Mouse (Mus musculus) brain, embryonic 14.5 days (tissue): ENCODE measurements around the gene Defb30.

ENCODE experiments used
- CTCF ChIP-seq: fragments of 200-500 bp; IDR thresholded peaks from 2 replicates; pipeline ENCODE4 v1.5.1; 2012; ENCODE audit warnings: inconsistent platforms, mild to moderate bottlenecking, moderate library complexity, borderline replicate concordance; ENCODE audit not compliant: insufficient read depth, insufficient read length; ENCODE audit errors: extremely low read depth
- POLR2A ChIP-seq: fragments of 200-500 bp; IDR thresholded peaks from 2 replicates; pipeline ENCODE4 v1.6.1; 2012; ENCODE audit warnings: mild to moderate bottlenecking, inconsistent platforms, borderline replicate concordance; ENCODE audit not compliant: poor library complexity, insufficient read depth, insufficient read length, severe bottlenecking; ENCODE audit errors: extremely low read depth

GRCm38 (mm10) chr14:62991849-62992510 is 57.8 kb downstream of the Defb30 start:
- TF ChIP-seq CTCF, result no peak
- no peak for TF ChIP-seq POLR2A
